Mouse (Mus musculus) colon, adult 2 months (tissue): ENCODE measurements around the gene Samd13. TPM values are rescaled to one million over a fixed set of nuclear protein-coding genes. Genes with fewer than 3 reads are reported as not detected.

Experiments
- polyA plus RNA-seq: library from polyadenylated mRNA; depleted of rRNA; stranded (reverse); fragments of >200 nt; gene quantifications from 2 replicates; pipeline ENCODE4 v1.2.3, GENCODE M21; 2012; rRNA removed

The Samd13 gene
- 1.5 TPM in 1 of 2 replicates, not detected in the other for polyA plus RNA-seq

DNA sequence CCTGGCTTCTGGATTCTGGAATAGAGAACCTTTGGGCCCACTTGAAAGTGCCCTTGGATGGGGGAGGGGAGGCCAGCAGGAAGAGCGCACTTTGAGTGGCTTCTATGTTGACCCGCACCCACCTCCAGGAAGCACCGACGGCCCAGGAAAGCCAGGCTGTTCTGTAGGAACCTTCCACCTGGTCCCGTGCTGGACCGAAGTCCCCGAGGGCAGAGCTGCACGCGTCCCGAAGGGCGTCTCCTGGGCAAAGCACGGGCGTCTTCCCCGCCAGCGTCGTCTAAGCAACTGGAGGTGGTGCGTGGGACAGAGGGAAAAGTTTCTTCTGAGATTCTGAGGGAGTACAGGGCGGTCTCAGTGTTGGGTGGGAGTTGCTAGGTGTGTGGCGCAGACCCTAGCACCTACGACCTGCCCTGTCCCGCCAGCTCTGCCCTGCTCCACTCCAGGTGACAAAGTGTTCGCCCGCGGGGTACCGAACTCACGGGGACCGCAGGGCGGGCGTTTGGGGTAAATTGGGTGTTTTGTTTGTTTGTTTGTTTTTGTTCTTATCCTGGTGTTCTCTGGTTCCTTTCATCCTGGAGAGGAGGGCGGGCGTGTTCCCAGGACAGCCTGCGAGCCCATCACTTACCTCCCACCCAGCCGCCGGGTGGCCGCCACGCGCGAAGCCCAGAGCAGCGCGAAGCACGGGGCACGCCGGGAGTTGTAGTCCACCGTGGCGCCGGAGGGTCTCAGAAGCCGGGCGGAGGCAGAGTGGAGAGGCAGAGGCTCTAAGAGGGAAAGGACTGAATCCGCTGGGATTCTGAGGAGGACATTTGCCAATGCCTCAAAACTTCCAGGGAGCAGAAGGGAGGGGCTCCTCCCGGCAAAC is at the start of gene Samd13:
Samd13 (minus strand) TSS at position 782 of the 865 bp plus-strand sequence.

GRCm38 (mm10) chr3:146651217-146651616 is 34.2 kb downstream of the Samd13 start, which contains the start of gene 4930503B20Rik:
TSS of gene 4930503B20Rik (minus strand) at chr3:146651317.

DNA sequence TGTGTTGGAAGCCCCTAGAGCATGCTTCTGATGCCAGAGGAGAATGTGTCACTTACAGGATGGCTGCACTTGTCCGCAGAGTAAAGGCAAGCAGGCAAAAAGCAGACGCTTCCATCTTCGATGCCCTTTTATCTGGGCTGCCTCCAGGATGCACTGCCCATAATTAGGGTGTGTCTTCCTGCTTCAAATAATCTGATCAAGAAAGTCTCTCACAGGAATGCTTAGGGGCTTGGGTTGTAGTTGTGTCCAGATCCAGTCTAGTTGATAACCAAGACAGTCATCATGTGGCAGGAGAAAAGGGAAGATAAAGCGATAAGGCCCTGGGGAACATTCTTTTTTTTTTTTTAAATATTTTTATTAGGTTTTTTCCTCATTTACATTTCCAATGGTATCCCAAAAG is 69.9 kb downstream of the Samd13 start, which contains the start of gene Dnase2b:
Dnase2b (minus strand) TSS at position 101 of the 400 bp plus-strand sequence.

Other genes starting within 250 kb of the Samd13 start
- gene Ctbs, start 235.8 kb downstream of the Samd13 start, polyA plus RNA-seq: 1.9 TPM in 2 replicates
- gene Spata1, start 185.8 kb downstream of the Samd13 start, polyA plus RNA-seq: 0.12 and 0.15 TPM in 2 replicates
- 581 and 731 TPM in 2 replicates for gene Gng5, start 185.8 kb downstream of the Samd13 start, polyA plus RNA-seq
- 4.8 and 6.6 TPM in 2 replicates for gene Rpf1, start 164.2 kb downstream of the Samd13 start, polyA plus RNA-seq
- gene Uox, start 115.2 kb downstream of the Samd13 start, polyA plus RNA-seq: 0.38 and 0.57 TPM in 2 replicates
- not detected in 2 replicates for gene Dnase2b, start 70.0 kb downstream of the Samd13 start, polyA plus RNA-seq
- 0.09 TPM in 1 of 2 replicates, not detected in the other for gene 4930503B20Rik, start 34.3 kb downstream of the Samd13 start, polyA plus RNA-seq
- 24.1 and 24.3 TPM in 2 replicates for gene Prkacb, start 127.4 kb upstream of the Samd13 start, polyA plus RNA-seq
- gene Ttll7, start 166.8 kb upstream of the Samd13 start, polyA plus RNA-seq: 3.1 TPM in 2 replicates